Mouse (Mus musculus): ENCODE results near the gene Vwa3b. TPM values are rescaled to one million over a fixed set of nuclear protein-coding genes. Genes with fewer than 3 reads are reported as not detected.

Vwa3b gene
- polyA plus RNA-seq, 1 experiment from 2014 or later: 0.61 TPM

DNA sequence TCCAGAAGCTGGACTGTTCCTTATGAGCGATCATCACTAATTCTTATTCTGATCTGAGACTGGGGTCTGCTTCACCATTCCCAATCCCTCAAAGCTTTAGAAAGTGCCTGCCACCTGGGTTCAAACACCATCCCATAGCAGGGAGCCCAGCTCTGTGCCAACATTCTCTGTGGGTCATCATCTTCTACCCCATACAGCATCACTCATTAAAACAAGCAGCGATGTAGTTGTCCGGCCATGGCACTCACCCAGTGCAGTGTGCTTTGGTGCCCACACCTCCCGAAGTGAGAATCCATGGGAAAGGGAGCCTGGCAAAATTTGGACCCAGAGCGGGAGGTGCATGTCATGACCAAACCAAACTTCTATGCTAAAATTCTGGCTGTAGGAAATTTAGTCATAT is 193.2 kb downstream of the Vwa3b start:
- H3K4me1 ChIP-seq (ENCODE audit: control insufficient read depth, insufficient read depth, low read length): no peaks in the 10 kb centered on the region
- WGBS: 83% methylated on average over 5 of the region's 5 CpGs
- no peak for ATAC-seq (ENCODE audit: insufficient number of reproducible peaks, low FRiP score, low TSS enrichment, low read depth)

DNA sequence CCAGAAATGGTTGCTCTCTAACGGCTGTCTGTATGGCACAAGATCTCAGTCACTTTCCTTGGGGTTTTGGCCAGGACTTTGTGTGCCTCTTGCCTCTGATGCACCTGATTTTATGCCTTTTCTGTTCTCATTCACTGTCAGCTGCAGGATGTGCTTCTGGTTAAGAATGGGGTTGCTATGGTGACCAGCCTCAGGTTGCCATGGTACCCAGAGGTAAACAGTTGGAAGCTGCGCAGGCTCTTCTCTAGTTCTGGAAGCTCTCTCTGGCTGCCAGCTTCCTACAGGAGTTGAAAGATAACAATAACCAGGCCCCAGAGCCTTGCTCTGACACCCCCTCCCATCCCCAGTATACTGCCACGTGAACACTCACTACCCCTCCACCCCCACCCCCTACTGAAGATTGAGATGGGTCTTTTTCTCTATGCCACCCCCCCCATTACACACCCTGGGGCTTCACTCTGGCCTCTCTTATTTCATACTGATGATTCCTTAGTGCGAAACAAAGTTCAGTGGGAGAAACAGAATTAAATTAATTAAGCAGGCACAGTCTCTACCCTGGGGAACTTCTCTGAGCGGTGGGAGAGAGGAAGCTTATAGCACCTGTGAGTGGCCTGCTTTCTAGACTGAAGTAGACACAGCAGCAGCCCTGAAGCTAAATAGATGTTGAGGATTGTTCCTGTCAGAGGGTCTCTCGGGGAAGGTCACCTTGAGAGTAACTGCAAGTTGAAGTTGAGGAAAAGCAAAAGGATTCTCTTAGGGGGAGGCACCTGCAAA is 193.9 kb downstream of the Vwa3b start:
- Histone ChIP-seq H3K4me3 (ENCODE audit: low read depth, low read length) (no peak overlapping the region), H3K9me3 (ENCODE audit: control insufficient read depth, low read length) (no peaks in the 10 kb centered on the region), H3K4me1 (ENCODE audit: control insufficient read depth, insufficient read depth, low read length) (no peaks in the 10 kb centered on the region), H3K36me3 (ENCODE audit: control insufficient read depth, insufficient read depth, low read length) (no peaks in the 10 kb centered on the region), H3K27ac (replicated peaks; ENCODE audit: low read depth, low read length) (no peak overlapping the region), H3K9ac (ENCODE audit: low read length) (no peak overlapping the region), H3K27me3 (ENCODE audit: control insufficient read depth, insufficient read depth, low read length) (no peaks in the 10 kb centered on the region), H3K4me2 (ENCODE audit: low read depth, severe bottlenecking) (no peak overlapping the region)
- WGBS: 51% methylated on average over 6 of the region's 6 CpGs
- ATAC-seq (ENCODE audit: insufficient number of reproducible peaks, low FRiP score, low TSS enrichment, low read depth) (no peak), DNase-seq (ENCODE audit: low spot score) (peak; percentile 47)

More for the DNA sequence above, 193.2 kb downstream of the Vwa3b start:
- DNase-seq (ENCODE audit: low spot score): no peak
- Histone ChIP-seq H3K27ac (replicated peaks; ENCODE audit: low read depth, low read length) (no peak overlapping the region), H3K36me3 (ENCODE audit: control insufficient read depth, insufficient read depth, low read length) (no peaks in the 10 kb centered on the region), H3K27me3 (ENCODE audit: control insufficient read depth, insufficient read depth, low read length) (no peaks in the 10 kb centered on the region), H3K4me2 (ENCODE audit: low read depth, severe bottlenecking) (no peak overlapping the region), H3K4me3 (ENCODE audit: low read depth, low read length) (no peak overlapping the region), H3K9ac (ENCODE audit: low read length) (no peak overlapping the region), H3K9me3 (ENCODE audit: control insufficient read depth, low read length) (no peaks in the 10 kb centered on the region)

GRCm38 (mm10) chr1:37222002-37222401 is 195.6 kb downstream of the Vwa3b start:
- no peaks in the 10 kb centered on the region for H3K27me3 ChIP-seq (ENCODE audit: control insufficient read depth, insufficient read depth, low read length)
- H3K27ac ChIP-seq (replicated peaks; ENCODE audit: low read depth, low read length): no peak overlapping the region
- no peak overlapping the region for H3K4me2 ChIP-seq (ENCODE audit: low read depth, severe bottlenecking)
- H3K9ac ChIP-seq (ENCODE audit: low read length): no peak overlapping the region
- H3K36me3 ChIP-seq (ENCODE audit: control insufficient read depth, insufficient read depth, low read length): no peaks in the 10 kb centered on the region
- H3K9me3 ChIP-seq (ENCODE audit: control insufficient read depth, low read length): no peaks in the 10 kb centered on the region
- no peaks in the 10 kb centered on the region for H3K4me1 ChIP-seq (ENCODE audit: control insufficient read depth, insufficient read depth, low read length)
- ATAC-seq (ENCODE audit: insufficient number of reproducible peaks, low FRiP score, low TSS enrichment, low read depth) (no peak), DNase-seq (ENCODE audit: low spot score) (no peak)
- 47% methylated on average over 7 of the region's 7 CpGs for WGBS
- no peak overlapping the region for H3K4me3 ChIP-seq (ENCODE audit: low read depth, low read length)

DNA sequence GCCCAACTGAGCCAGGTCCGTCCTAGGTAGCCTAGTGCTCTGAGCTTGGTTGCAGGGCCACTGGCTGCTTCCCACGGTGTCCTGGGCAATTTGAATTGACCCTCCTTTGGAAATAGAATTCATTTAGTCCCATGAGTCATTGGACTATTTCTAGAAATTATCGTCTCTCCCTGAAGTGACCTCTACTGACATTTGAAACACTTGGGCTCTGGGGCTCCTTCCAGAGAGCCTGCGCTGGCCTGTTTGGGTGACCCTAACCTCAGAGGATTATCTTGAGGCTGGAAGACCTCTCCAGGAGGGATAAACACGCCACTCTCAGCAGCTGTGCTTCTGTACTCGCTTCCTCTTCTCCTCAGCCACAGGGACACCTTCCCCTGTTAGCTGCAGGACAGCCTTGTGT is 204.0 kb downstream of the Vwa3b start:
- H3K4me3 ChIP-seq (ENCODE audit: low read depth, low read length): no peak overlapping the region
- H3K9ac ChIP-seq (ENCODE audit: low read length): no peak overlapping the region
- H3K9me3 ChIP-seq (ENCODE audit: control insufficient read depth, low read length): no peaks in the 10 kb centered on the region
- H3K27me3 ChIP-seq (ENCODE audit: control insufficient read depth, insufficient read depth, low read length): no peaks in the 10 kb centered on the region
- no peak for ATAC-seq (ENCODE audit: insufficient number of reproducible peaks, low FRiP score, low TSS enrichment, low read depth)
- no peaks in the 10 kb centered on the region for H3K36me3 ChIP-seq (ENCODE audit: control insufficient read depth, insufficient read depth, low read length)
- no peaks in the 10 kb centered on the region for H3K4me1 ChIP-seq (ENCODE audit: control insufficient read depth, insufficient read depth, low read length)
- 72% methylated on average over 6 of the region's 6 CpGs for WGBS
- no peak overlapping the region for H3K27ac ChIP-seq (replicated peaks; ENCODE audit: low read depth, low read length)
- H3K4me2 ChIP-seq (ENCODE audit: low read depth, severe bottlenecking): no peak overlapping the region
- DNase-seq (ENCODE audit: low spot score): no peak

DNA sequence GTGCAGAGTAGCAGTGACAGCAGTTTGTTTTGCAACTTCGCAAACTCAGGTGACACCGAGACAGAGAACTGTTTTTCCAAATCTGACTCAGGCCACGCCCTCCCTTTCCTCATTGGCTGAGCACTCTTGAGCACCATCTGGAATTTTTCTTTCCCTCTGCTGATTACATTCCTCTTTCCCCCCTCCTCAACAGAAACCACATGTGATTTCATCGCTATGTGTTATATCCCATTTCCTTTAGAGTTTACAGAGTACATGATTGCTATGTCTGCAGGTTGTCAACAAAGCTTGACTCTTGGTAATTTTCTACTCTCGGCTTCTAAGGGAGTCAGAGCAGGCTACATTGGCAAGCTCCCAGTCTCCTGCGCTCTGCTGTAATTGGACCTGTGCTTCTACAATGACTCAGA is 204.9 kb downstream of the Vwa3b start:
- DNase-seq (ENCODE audit: low spot score) (peak; percentile 43), ATAC-seq (ENCODE audit: insufficient number of reproducible peaks, low FRiP score, low TSS enrichment, low read depth) (peak; percentile 77; the same call in 1 of the 2 replicates)
- no peak overlapping the region for H3K4me2 ChIP-seq (ENCODE audit: low read depth, severe bottlenecking)
- no peaks in the 10 kb centered on the region for H3K9me3 ChIP-seq (ENCODE audit: control insufficient read depth, low read length)
- H3K27me3 ChIP-seq (ENCODE audit: control insufficient read depth, insufficient read depth, low read length): no peaks in the 10 kb centered on the region
- H3K4me1 ChIP-seq (ENCODE audit: control insufficient read depth, insufficient read depth, low read length): no peaks in the 10 kb centered on the region
- no peak overlapping the region for H3K4me3 ChIP-seq (ENCODE audit: low read depth, low read length)
- 40% methylated on average over 6 of the region's 6 CpGs for WGBS
- H3K9ac ChIP-seq (ENCODE audit: low read length): no peak overlapping the region
- H3K27ac ChIP-seq (replicated peaks; ENCODE audit: low read depth, low read length): no peak overlapping the region
- no peaks in the 10 kb centered on the region for H3K36me3 ChIP-seq (ENCODE audit: control insufficient read depth, insufficient read depth, low read length)

Other genes with a start within 250 kb of the Vwa3b start
- 16.6 and 18.4 TPM in 2 replicates for gene Tmem131, start 82.9 kb upstream of the Vwa3b start, polyA plus RNA-seq (2014; fragmentation: Nextera tagmentation; extraction: Ambion mirVana)
- gene Cnga3, start 187.8 kb downstream of the Vwa3b start, polyA plus RNA-seq (2014; fragmentation: Nextera tagmentation; extraction: Ambion mirVana): not detected in 2 replicates